In genomic region chr14:25713443-25713842, GRCm38 (mm10) we compare ENCODE assay signal across 11 mouse cellular contexts. TPM values are rescaled to one million over a fixed set of nuclear protein-coding genes. Genes with fewer than 3 reads are reported as not detected.
DNase-seq lines count a peak whose midpoint lies in the region; ATAC-seq lines count a peak whose summit lies in the region.
"Had no signal": no experiment of that assay in that cellular context is flagged by ENCODE, and none has a peak within 500 bp of the region (broad histone marks: within the 10 kb centered on the region; RNA-seq: fewer than 3 reads in every experiment).

No protein-coding gene starts in this region.

- no peak overlapping the region for H3K27ac ChIP-seq in hindbrain, embryonic 16.5 days (ENCODE audit: low read depth, low read length)
- H3K27ac ChIP-seq: heart, embryonic 15.5 days; liver, embryonic 15.5 days had no signal

- H3K36me3 ChIP-seq in hindbrain, embryonic 16.5 days (ENCODE audit: control insufficient read depth, insufficient read depth, low read length): no peaks in the 10 kb centered on the region
- H3K36me3 ChIP-seq: liver, embryonic 15.5 days had no signal

- ATAC-seq in hindbrain, embryonic 16.5 days: 0 out of 2 replicates have a peak, but pooled peaks have one; percentile 48

- peak; percentile 32 to 55 for DNase-seq in adrenal gland, postnatal 36 days
- no peak for DNase-seq in adrenal gland, adult 8-10 months
- DNase-seq in kidney, postnatal 10 days: peak; percentile 49
- DNase-seq in kidney, postnatal 25 days: no peak
- DNase-seq in 3134 (ENCODE audit: extremely low read depth, insufficient read length, low spot score): peak; percentile 19
- DNase-seq in urinary bladder, adult 18-20 months (ENCODE audit: low spot score in 2 of 2): no peak
- no peak for DNase-seq in ovary, postnatal 36 days (ENCODE audit: low spot score)
- DNase-seq: cerebellum, adult 9-10 months had no signal

- no peak overlapping the region for H3K4me2 ChIP-seq in hindbrain, embryonic 16.5 days (ENCODE audit: low read length)
- H3K4me2 ChIP-seq: heart, embryonic 15.5 days; liver, embryonic 15.5 days had no signal

- H3K4me1 ChIP-seq in hindbrain, embryonic 16.5 days (ENCODE audit: control insufficient read depth, insufficient read depth, low read depth, low read length): peaks cover 3% of the 10 kb centered on the region; the same call in 1 of the 2 replicates

- no peak overlapping the region for H3K4me3 ChIP-seq in hindbrain, embryonic 16.5 days (ENCODE audit: low read length)
- H3K4me3 ChIP-seq: heart, embryonic 15.5 days; liver, embryonic 15.5 days had no signal

- no peak overlapping the region for H3K9ac ChIP-seq in hindbrain, embryonic 16.5 days (ENCODE audit: low read depth, low read length)
- H3K9ac ChIP-seq: heart, embryonic 15.5 days; liver, embryonic 15.5 days had no signal

- H3K9me3 ChIP-seq in hindbrain, embryonic 16.5 days (ENCODE audit: control insufficient read depth, low read length): no peaks in the 10 kb centered on the region
- H3K9me3 ChIP-seq: heart, embryonic 15.5 days; liver, embryonic 15.5 days had no signal

- H3K27me3 ChIP-seq in hindbrain, embryonic 16.5 days (replicated peaks; ENCODE audit: control insufficient read depth, insufficient read depth, low read length): no peaks in the 10 kb centered on the region
- H3K27me3 ChIP-seq: heart, embryonic 15.5 days; liver, embryonic 15.5 days had no signal

- WGBS in hindbrain, embryonic 16.5 days: 24% methylated on average over 4 of the region's 4 CpGs

RNA-seq across cellular contexts. Expression of gene Ppif, which starts 19.5 kb away (rescaled TPM):
- total RNA-seq in adrenal gland, postnatal 36 days (2021): 10 to 100 TPM; 24.4 to 27.7 TPM
- 10 to 100 TPM; 17.3 to 23.5 (median 19.4) TPM for total RNA-seq in adrenal gland, adult 8-10 months (2022)
- polyA plus RNA-seq in hindbrain, embryonic 16.5 days (2015; fragmentation: Nextera tagmentation; extraction: Ambion mirVana): 34.6 and 45.4 TPM in 2 replicates

RNA-seq across cellular contexts. Expression of gene Zcchc24, which starts 55.4 kb away (rescaled TPM):
- total RNA-seq in adrenal gland, postnatal 36 days (2021): 10 to 100 TPM; 21.2 to 21.3 TPM
- 10 to 100 TPM; 17.8 to 25.0 (median 21.1) TPM for total RNA-seq in adrenal gland, adult 8-10 months (2022)
- 10.1 and 17.2 TPM in 2 replicates for polyA plus RNA-seq in hindbrain, embryonic 16.5 days (2015; fragmentation: Nextera tagmentation; extraction: Ambion mirVana)

Comparison
In these comparisons a context has a peak if more than half of its experiments do, and no peak if none do; other contexts are left out.
1. DNase-seq: peak in adrenal gland, postnatal 36 days (2 of 2), kidney, postnatal 10 days (single experiment) and 3134 (single experiment); none in adrenal gland, adult 8-10 months (single experiment), kidney, postnatal 25 days (0 of 2), urinary bladder, adult 18-20 months (0 of 2) and ovary, postnatal 36 days (single experiment).